In genomic region chr12:71891729-71892355, GRCm38 (mm10) we compare ENCODE assay signal across 17 mouse cellular contexts.
DNase-seq lines count a peak whose midpoint lies in the region; ATAC-seq lines count a peak whose summit lies in the region.
"Had no signal": no experiment of that assay in that cellular context is flagged by ENCODE, and none has a peak within 500 bp of the region (broad histone marks: within the 10 kb centered on the region; RNA-seq: fewer than 3 reads in every experiment).

No protein-coding gene starts in this region.

- H3K4me3 ChIP-seq in forebrain, embryonic 13.5 days, result no peak overlapping the region
- H3K4me3 ChIP-seq in forebrain, embryonic 16.5 days (replicated peaks; ENCODE audit: low read length), result no peak overlapping the region
- H3K4me3 ChIP-seq in limb, embryonic 12.5 days (replicated peaks), result no peak overlapping the region
- H3K4me3 ChIP-seq in limb, embryonic 10.5 days, result no peak overlapping the region
- no peak overlapping the region for H3K4me3 ChIP-seq in hindbrain, embryonic 14.5 days (replicated peaks; ENCODE audit: low read length)
- H3K4me3 ChIP-seq: embryonic facial prominence, embryonic 13.5 days; liver, embryonic 13.5 days; neural tube, embryonic 12.5 days had no signal

- H3K9ac ChIP-seq in forebrain, embryonic 13.5 days, result no peak overlapping the region
- H3K9ac ChIP-seq in forebrain, embryonic 16.5 days (replicated peaks; ENCODE audit: low read depth, low read length), result no peak overlapping the region
- H3K9ac ChIP-seq in limb, embryonic 12.5 days (replicated peaks), result no peak overlapping the region
- H3K9ac ChIP-seq in hindbrain, embryonic 14.5 days, result peak overlapping the region; percentile 39; the same call in 1 of the 2 replicates
- H3K9ac ChIP-seq: embryonic facial prominence, embryonic 13.5 days; liver, embryonic 13.5 days; neural tube, embryonic 12.5 days had no signal

- peak; percentile 21; the same call in 1 of the 2 replicates for ATAC-seq in forebrain, embryonic 13.5 days
- no peak for ATAC-seq in forebrain, embryonic 16.5 days
- 0 out of 2 replicates have a peak, but pooled peaks have one; percentile 30 for ATAC-seq in limb, embryonic 12.5 days (ENCODE audit: insufficient number of reproducible peaks, insufficient read depth, low FRiP score, low TSS enrichment, low read depth)
- no peak for ATAC-seq in hindbrain, embryonic 14.5 days (ENCODE audit: low FRiP score)
- no peak for ATAC-seq in CD4-positive, CD25-positive, alpha-beta regulatory T cell, adult 4 months

- H3K4me2 ChIP-seq in forebrain, embryonic 13.5 days, result no peak overlapping the region
- no peak overlapping the region for H3K4me2 ChIP-seq in forebrain, embryonic 16.5 days (ENCODE audit: low read length)
- no peak overlapping the region for H3K4me2 ChIP-seq in limb, embryonic 12.5 days
- H3K4me2 ChIP-seq in hindbrain, embryonic 14.5 days (replicated peaks), result no peak overlapping the region
- H3K4me2 ChIP-seq: embryonic facial prominence, embryonic 13.5 days; liver, embryonic 13.5 days; neural tube, embryonic 12.5 days had no signal

- H3K4me1 ChIP-seq in forebrain, embryonic 13.5 days, result peaks cover 22% of the 10 kb centered on the region
- H3K4me1 ChIP-seq in forebrain, embryonic 16.5 days (replicated peaks; ENCODE audit: control insufficient read depth, insufficient read depth, low read length), result peaks cover 11% of the 10 kb centered on the region
- H3K4me1 ChIP-seq in limb, embryonic 12.5 days (replicated peaks), result peaks cover 13% of the 10 kb centered on the region; the same call in 1 of the 2 replicates
- peaks cover 19% of the 10 kb centered on the region for H3K4me1 ChIP-seq in limb, embryonic 10.5 days
- peaks cover 21% of the 10 kb centered on the region for H3K4me1 ChIP-seq in hindbrain, embryonic 14.5 days (replicated peaks; ENCODE audit: control insufficient read depth, insufficient read depth, low read length)

- H3K9me3 ChIP-seq in forebrain, embryonic 13.5 days (replicated peaks), result no peaks in the 10 kb centered on the region
- H3K9me3 ChIP-seq in forebrain, embryonic 16.5 days (ENCODE audit: control insufficient read depth, low read length), result no peaks in the 10 kb centered on the region
- no peaks in the 10 kb centered on the region for H3K9me3 ChIP-seq in limb, embryonic 12.5 days
- no peaks in the 10 kb centered on the region for H3K9me3 ChIP-seq in limb, embryonic 10.5 days (replicated peaks)
- no peaks in the 10 kb centered on the region for H3K9me3 ChIP-seq in hindbrain, embryonic 14.5 days (ENCODE audit: control insufficient read depth, low read length)
- H3K9me3 ChIP-seq: embryonic facial prominence, embryonic 13.5 days; liver, embryonic 13.5 days; neural tube, embryonic 12.5 days had no signal

- H3K27ac ChIP-seq in forebrain, embryonic 13.5 days, result peak overlapping the region; percentile 4; the same call in 1 of the 2 replicates
- no peak overlapping the region for H3K27ac ChIP-seq in forebrain, embryonic 16.5 days (ENCODE audit: low read length)
- no peak overlapping the region for H3K27ac ChIP-seq in limb, embryonic 12.5 days
- H3K27ac ChIP-seq in limb, embryonic 10.5 days, result no peak overlapping the region
- peak overlapping the region; percentile 63 for H3K27ac ChIP-seq in hindbrain, embryonic 14.5 days
- H3K27ac ChIP-seq: embryonic facial prominence, embryonic 13.5 days; liver, embryonic 13.5 days; macrophage; neural tube, embryonic 12.5 days had no signal

- H3K27me3 ChIP-seq in forebrain, embryonic 13.5 days, result no peaks in the 10 kb centered on the region
- H3K27me3 ChIP-seq in forebrain, embryonic 16.5 days (replicated peaks; ENCODE audit: control insufficient read depth, insufficient read depth, low read length), result no peaks in the 10 kb centered on the region
- no peaks in the 10 kb centered on the region for H3K27me3 ChIP-seq in limb, embryonic 12.5 days
- H3K27me3 ChIP-seq in limb, embryonic 10.5 days (ENCODE audit: low read depth, poor library complexity, severe bottlenecking), result no peaks in the 10 kb centered on the region
- no peaks in the 10 kb centered on the region for H3K27me3 ChIP-seq in hindbrain, embryonic 14.5 days (ENCODE audit: control insufficient read depth, insufficient read depth, low read length)
- H3K27me3 ChIP-seq: embryonic facial prominence, embryonic 13.5 days; liver, embryonic 13.5 days; neural tube, embryonic 12.5 days had no signal

- H3K36me3 ChIP-seq in forebrain, embryonic 13.5 days (ENCODE audit: poor library complexity, severe bottlenecking), result 0 out of 2 replicates have a peak, but pooled peaks cover 8% of the 10 kb centered on the region
- H3K36me3 ChIP-seq in forebrain, embryonic 16.5 days (ENCODE audit: control insufficient read depth, insufficient read depth), result no peaks in the 10 kb centered on the region
- peaks cover 10% of the 10 kb centered on the region for H3K36me3 ChIP-seq in limb, embryonic 12.5 days
- H3K36me3 ChIP-seq in limb, embryonic 10.5 days, result no peaks in the 10 kb centered on the region
- H3K36me3 ChIP-seq in hindbrain, embryonic 14.5 days (replicated peaks; ENCODE audit: control insufficient read depth, insufficient read depth), result no peaks in the 10 kb centered on the region

- WGBS in forebrain, embryonic 13.5 days, result 35% methylated on average over 7 of the region's 7 CpGs
- WGBS in forebrain, embryonic 16.5 days, result 41% methylated on average over 7 of the region's 7 CpGs
- 45% methylated on average over 7 of the region's 7 CpGs for WGBS in limb, embryonic 12.5 days
- WGBS in limb, embryonic 10.5 days, result 66% methylated on average over 7 of the region's 7 CpGs
- 18% methylated on average over 7 of the region's 7 CpGs for WGBS in hindbrain, embryonic 14.5 days

- no peak for DNase-seq in limb, embryonic 10.5 days (ENCODE audit: low spot score)
- DNase-seq in hindbrain, embryonic 14.5 days (ENCODE audit: low spot score), result no peak
- peak; percentile 51 for DNase-seq in retina, postnatal 1 day
- no peak for DNase-seq in lung, postnatal 10 days
- DNase-seq: adrenal gland, postnatal 25 days; B cell, adult 2 months; cerebellum, adult 11-12 months; kidney, adult 8-10 months; liver, embryonic 13.5 days; right cerebral cortex, postnatal 4 days had no signal

Comparison
In these comparisons a context has a peak if more than half of its experiments do, and no peak if none do; other contexts are left out.
1. ATAC-seq: peak in forebrain, embryonic 13.5 days (single experiment) and limb, embryonic 12.5 days (single experiment); none in forebrain, embryonic 16.5 days (single experiment), hindbrain, embryonic 14.5 days (single experiment) and CD4-positive, CD25-positive, alpha-beta regulatory T cell, adult 4 months (single experiment).
2. H3K27ac ChIP-seq: peak in forebrain, embryonic 13.5 days (single experiment) and hindbrain, embryonic 14.5 days (single experiment); none in forebrain, embryonic 16.5 days (single experiment), limb, embryonic 12.5 days (single experiment) and limb, embryonic 10.5 days (single experiment).